Mouse (Mus musculus) monocyte, adult 2 months (primary cell): Measurements from ENCODE around the gene Ezr.

ENCODE experiments used
- DNase-seq, 2 experiments: peaks; one replicate each; pipeline ENCODE4 v3.0.0; 2022; ENCODE audit warnings: low spot score in 2 of 2, low read depth in 1 of 2

The Ezr gene

DNA sequence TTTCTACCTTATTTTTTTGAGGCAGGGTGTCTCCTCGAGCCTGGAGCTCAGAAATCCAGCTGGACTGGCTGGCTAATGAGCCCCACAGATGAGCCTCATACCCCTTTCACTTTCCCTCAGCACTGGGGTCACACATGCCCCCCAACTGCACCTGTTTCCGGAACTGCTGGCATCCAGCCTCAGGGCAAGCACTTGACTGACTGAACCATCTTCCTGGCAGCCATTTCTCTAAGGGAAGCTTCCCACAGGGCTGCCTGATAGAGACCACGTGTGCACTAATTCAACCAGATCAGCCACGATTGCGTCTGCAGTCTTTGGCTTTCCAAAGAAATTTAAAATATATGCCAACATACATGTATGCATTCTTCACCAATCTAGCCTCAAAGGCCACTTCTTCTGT lies 37.1 kb downstream of the Ezr start:
- DNase-seq, result no peak

DNA sequence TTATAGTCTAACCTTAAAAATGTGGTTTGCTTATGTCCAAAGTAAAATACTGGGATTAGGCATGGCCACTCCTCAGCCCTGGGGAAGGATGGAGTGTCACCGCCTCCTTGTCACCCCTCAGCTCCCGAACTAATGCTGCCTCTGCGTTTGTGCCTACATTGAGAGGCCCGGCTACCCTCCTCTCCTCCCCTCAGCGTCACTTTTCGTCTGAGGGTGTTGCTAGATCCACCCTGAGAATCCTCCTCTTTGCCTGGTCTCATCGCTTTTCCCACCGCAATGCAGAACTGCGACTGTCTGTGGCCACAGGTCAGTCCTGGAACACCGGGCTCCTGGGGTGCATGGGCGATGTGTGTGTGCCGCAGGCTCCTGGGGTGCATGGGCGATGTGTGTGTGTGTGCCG lies 37.7 kb downstream of the Ezr start:
- DNase-seq, result no peak

DNA sequence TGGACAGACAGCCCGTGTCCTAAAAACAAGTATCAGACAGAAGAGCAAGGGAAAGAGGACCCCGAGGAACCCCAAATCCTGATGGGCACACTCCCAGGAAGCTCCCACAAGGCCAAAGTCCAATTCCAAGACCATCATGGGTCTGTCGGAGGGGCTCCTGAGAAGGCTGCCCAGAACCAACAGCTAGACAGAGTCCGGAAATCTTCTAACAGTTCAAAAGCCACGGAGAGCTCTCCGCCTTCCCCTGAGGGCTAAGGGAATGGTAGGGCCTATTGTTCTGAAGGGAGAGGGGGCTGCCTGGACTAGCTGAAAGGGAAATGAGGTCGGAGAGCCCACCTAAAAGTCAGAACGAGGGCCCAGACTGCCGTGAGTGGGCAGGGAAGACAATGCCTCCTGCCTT lies 38.2 kb downstream of the Ezr start:
- no peak for DNase-seq

DNA sequence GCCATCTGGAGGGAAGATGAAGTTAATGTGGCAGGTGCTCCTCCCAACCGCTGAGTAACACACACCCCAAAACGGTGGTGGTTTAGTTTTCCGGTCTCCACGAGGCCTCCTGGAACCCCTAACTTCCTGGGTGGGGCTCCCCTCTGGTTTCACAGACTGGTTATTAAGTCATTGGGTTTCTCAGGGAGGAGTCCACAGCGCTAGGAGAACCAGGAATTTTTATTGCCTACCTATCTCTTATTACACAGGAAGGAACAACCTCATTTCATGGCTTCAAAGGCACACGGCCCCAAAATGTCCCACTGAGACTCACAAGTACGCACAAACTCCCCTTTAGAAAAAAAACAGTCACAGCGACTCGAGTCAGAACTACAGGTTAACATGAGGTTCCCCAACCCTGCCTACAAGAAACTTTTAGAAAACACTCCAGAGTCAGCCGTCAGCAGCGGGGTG lies 38.8 kb downstream of the Ezr start:
- no peak for DNase-seq

DNA sequence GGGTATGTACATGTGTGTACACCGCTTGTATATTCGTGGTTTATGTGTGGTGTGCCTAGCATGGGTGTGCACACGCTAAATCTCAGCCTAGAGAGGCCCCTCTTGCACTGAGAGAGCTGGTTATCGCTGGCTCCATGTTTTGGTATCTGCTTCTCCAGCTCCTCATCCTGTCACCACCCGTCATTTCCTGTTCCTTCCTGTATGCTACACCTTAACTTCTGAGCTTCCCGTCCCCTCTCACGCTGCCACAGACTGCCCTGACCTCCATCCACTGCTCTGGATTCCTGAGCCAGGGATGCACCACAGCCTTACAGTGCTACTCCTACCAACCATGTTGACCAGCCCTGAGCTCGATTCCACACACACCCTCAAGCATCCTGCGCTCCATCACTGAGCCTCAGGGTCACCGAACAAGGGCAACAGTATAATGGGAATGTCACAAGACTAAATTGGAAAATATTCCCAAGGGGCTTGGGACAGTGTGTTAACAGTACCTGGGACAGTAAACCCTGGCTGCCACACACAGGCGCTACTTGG lies 39.5 kb downstream of the Ezr start:
- DNase-seq, result no peak

DNA sequence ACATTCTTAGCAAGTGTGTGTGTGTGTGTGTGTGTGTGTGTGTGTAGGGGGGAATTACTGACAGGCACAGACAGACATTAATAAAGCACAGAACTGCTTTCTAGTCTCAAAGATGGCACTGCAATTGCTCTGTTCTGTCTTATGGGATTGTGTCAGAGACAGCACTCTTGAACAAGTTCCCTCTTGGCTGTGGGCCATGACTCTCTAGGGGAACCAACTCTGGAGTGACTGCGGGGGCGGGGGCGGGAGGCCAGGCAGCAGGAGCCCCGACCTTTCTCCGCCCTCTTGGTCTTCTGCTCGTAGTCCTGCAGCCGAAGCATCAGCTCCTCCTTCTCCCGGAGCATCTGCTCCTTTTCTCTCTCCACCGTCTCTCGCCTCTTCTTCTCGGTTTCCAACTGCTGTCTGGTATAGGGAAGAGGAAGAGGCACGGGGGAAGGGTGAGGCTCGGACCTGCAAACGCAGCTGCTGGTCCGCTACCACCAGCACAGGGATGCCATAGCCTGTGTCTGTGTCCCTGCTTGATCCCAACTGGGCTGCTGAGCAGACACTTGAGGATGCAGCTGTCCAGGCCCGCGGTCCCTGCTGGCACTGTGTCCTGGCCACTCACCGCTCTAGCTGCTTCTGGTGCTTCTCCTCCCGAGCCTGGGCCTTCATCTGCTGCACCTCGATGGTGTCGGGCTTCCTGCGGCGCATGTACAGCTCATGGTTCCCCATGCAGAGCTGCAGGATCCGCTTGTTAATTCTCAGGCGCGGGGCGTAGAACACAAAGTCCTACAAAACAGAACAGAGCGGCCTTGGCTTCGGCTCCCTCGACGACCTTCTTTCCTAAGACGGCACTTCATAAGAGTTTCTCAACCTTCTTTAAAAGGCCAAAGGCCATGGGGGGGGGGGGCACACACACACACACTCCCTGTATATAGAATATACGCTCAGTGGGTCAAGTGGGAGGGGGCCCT lies 40.2 kb downstream of the Ezr start:
- DNase-seq, result peak in 1 of 2 experiments; percentile 51

DNA sequence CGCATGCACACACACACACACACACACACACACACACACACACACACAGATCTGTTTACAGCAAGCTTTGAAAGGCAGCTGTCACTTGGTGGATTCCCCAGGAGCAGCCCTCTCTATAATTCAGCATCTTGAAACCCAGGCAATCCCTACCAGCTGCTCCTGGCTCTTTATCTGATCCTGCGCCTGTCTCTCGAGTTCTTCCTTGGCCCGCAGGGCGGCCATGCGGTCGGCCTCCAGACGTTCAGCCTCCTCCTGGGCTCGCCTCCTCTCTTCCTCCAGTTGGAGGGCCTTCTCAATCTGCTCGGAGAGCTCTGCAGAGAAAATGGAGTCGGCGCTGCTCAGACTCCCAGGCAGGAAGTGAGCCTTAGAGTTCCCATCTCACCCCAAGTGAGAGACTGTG lies 41.3 kb downstream of the Ezr start:
- DNase-seq, result no peak

DNA sequence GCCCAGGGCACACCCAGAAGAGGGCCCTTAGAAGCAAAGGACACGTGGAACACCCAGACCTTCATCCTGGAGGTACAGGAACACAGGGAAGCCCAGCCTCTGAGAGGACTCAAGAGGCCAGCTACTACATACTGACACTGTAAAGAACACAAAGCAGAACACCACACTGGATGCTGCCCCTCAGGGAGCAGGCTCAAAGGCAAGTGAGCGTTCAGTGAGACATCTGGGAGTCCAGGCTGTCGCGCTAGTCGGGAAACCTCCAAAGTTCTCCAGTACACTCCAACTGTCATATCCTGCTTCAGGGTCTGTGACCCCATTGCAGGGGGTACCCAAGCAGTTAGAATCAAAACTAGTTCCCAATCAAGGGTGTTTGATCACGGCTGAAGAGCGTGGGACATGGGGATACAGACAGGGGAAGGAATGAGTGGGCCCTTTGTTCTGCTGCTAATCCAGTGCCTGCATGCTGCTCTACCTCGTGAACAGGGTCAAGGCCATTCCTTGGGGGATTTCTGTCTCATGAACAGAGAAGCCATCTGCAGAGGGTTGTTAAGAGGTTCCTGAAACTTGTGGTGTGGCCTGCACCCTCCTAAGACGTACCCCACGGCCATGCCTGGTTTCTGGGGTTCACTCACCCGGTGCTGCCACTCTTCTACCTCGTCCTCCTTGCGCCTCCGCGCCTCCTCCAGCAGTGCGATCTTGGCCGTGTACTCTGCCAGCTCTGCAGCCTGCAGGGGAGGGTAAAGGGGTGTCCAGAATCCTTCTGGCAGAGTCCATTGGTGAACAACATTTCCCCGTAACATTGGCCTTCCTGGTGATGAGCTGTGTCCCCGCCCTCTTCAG lies 42.0 kb downstream of the Ezr start:
- no peak for DNase-seq

DNA sequence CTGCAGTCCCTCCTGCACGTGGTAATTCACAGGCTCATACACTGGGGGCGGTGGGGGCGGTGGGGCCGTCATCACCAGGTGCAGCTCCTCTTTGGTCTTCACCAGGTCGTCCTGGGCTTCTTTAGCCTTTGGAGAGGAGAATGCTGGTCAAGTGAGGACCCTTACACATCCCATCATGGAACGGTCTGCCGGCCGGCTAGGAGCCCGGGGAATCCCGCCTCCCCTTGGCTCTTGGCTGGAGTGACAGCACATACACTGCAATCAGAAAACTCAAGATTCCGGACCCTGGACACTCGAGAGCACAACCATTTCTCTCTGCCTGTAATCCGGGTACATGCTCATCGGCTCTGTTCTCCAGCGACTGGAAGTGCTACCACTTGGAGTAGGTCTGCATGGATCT lies 42.8 kb downstream of the Ezr start:
- no peak for DNase-seq

DNA sequence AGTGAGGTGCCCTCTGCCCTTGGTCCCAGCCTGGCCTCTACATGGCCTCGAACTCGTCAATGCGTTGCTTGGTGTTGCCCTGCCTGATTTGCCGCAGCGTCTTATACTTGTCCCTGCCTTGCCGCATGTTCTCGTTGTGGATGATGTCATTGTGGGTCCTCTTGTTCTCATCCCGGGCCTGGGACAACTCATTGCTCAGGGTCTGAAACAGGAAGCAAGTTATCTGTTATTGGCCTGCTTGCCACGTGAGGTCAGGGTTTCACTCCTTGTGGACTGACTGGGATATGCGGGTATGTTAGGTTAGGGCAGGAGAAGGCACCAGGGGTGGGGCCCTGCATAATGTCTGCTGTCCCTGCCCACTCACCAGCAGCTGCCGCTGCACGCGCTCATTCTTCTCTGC lies 43.3 kb downstream of the Ezr start:
- DNase-seq, result no peak

DNA sequence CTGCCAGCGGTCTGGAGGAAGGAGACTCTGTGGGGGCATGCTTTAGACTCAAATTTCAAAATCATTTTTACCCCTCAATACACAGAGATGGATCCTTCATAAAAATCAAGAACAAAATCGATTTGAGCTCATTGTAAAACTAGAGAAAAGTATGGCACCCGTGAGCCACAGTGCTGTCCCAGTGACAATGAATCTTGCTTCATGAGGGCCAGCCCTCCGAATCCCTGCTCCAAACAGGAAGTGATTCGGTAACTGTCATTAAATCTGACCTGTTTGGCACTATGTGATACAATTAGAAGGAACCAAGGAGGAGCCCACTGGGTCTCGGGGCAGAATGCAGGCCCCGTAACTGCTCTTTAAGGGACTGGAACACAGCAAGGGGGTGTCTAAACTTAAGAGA lies 43.7 kb downstream of the Ezr start:
- no peak for DNase-seq

DNA sequence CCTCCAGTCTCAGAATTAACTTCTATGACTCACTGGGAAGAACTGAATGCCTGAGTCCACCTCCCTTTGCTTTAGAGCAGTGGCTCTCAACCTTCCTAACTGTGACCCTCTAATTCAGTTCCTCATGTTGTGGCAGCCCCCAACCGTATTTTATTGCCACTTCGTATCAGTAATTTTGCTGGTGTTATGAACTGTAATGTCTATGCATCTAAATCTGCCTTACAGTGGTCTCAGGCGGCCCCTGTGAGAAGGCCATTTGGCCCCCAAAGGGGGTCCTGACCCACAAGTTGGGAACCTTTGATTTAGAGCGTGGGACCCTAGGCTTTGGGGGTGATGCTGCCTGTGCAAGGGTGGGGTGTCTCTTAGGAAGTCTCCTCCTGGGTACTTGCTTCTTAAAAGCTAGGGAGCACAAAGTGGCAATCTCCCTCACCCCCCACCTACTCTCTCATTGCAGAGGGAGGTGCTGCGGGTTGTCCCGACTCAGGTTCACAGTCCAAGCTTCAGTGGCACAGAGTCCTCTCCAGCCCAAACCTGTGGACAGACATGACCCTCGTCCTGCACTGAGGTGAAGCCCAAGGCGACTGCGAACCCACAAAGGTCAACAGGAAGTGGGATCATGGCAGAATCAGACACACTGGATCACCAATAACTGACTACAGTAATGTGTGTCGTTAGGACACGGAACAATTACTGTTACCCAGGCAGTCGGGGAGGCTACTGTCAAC lies 45.1 kb downstream of the Ezr start:
- no peak for DNase-seq

DNA sequence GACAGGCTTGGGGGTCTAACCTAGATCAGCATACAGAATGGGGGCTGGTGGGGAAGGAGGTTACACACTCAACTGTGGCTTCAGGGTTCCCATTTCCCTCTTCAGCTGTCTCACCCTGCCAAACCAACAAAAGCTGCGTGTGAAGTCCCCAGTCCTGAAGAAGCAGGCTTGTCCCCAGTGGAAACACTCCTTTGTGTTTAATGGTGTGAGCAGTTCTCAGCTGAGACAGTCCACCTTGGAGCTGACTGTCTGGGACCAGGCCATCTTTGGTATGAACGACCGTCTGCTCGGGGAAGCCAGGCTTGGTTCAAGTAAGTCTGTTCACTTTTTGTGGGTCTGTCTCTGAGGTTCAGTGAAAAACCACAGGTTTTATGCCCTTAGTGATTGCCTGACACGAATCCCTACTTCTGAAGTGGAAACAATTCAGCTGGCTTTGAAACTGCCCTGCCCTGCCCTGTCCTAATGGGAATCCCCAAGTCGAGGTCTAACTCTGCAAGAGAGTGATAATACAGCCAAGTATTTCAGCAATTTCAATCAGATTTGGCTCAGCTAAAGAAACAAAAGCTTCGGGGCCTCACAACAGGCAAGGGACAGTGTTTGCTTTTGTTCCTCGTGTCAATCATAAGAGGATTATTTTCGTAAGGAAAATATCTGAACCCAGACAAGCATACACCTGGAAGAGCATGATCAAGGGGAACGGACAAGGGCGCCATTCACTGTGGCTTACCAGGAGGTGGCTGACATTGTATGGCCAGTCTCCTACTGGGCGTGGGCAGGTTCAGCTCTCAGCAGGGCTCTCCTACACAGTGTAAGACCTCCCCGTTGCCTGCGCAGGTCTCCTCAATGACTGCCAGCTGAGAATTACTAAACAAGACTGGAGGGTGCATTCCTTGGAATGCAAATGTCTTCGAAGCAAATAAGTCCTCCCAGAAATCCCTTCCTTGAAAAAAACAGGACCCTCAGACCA lies 46.0 kb downstream of the Ezr start:
- no peak for DNase-seq

DNA sequence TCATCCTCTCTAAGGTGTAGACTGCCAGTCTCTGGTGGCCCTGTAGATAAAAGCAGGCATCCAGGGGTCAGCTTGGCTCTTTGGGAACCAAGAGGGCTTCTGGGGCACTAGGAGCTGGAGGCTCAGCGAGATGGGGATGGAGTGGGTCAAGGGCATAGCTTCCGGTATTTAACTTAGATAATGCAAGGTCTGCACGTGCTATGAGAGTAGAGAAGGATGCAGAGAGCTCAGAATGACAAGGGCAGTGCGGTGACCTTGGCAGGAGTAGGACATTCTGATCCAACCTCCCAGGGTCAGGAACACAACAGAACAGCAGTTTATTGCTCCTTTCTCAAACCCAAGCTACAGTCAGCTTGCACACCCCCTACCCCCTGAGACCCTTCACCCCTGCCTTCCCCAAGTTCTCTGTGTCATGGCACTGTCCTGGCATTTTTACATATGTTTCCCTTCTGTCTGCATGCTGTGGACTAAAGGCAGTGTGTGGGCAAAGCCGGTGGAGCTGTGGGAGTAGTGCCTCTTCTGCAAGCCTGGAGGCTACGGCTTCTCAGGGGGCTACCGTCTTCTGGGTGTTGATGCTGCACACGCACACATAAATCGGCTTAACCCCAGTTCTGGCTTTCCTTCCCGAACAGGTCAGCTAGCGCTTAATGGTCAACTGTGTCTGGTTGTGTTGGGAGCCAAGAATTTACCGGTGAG lies 47.7 kb downstream of the Ezr start:
- DNase-seq, result no peak

DNA sequence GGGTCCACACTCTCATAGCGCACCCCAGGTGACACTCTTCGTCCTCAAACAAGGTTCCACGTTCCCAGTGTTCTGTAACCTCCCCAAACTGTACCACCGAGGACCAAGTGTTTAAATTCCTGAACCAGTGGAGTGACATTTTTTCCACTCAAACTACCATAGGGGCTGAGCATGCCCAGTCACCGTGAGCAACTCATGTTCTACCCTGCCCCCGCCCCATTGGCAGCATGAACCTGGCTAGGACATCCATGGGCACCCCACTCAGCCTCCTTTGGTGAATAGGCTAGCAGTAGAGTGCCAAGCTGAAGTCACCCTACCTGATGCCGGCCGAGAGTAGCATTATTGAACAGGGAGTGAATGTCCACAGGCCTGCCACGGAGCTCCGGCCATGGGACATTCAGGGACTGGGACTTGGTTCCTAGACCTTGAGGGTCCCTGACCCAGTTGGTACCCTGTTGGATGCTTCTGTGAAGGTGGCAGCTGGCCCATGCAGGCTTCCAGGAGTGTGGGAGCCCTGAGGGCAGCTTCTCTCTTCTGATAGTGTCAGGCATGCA lies 49.2 kb downstream of the Ezr start:
- DNase-seq, result no peak

DNA sequence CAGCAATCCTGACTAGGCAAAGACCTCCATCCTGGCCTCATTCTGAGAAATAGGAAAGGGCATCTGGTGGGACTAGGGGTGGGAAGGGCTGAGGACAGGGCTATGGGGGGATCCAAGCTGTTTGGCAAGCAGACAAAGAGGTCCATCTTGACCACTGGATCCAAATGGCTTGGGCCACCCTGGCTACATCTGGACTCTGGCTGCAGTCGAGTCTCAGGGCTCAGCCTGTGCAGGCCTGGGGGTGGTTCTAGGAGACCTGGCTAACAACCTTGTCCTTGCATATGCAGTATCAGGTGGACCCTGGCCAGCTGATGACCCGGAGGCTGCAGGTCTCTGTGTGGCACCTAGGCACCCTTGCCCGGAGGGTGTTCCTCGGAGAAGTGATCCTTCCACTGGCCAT lies 49.9 kb downstream of the Ezr start:
- DNase-seq, result no peak

DNA sequence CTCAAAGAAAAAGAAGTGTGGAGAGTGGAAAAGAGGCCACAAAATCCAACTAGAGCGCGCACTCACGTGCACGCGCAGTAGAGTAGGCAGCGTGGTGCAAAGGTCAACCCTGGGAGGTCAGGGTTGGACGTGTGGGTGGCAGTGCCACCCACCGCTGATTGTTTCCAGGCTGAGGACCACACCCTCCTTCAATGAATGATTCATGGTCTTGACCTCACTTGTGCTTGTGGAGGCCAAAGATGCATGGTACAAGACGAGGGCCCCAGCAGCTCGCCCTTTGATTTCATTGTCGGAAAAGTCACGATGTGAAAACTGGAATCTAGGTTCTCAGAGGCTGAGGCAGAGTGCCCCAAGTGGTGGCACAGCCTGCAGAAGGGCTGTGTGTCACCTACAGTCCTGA lies 51.0 kb downstream of the Ezr start:
- no peak for DNase-seq

DNA sequence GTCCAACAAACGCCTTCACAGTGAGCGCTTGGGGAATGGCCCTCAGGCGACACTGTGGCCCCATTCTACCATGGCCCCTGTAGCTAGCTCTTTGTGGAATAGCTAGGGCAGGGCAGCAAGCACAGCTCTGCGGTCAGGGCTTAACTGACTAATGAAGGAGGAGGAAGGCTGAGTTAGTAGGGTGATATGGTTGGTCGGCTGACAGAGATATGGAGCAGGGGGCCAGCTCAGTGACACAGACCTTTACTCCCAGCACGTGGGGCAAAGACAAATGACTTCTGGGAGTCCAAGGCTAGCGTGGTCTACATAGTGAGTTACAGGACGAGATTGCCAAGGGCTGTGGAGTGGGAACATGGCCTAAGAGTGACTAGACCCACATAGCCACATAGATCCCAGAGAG lies 51.5 kb downstream of the Ezr start:
- no peak for DNase-seq

DNA sequence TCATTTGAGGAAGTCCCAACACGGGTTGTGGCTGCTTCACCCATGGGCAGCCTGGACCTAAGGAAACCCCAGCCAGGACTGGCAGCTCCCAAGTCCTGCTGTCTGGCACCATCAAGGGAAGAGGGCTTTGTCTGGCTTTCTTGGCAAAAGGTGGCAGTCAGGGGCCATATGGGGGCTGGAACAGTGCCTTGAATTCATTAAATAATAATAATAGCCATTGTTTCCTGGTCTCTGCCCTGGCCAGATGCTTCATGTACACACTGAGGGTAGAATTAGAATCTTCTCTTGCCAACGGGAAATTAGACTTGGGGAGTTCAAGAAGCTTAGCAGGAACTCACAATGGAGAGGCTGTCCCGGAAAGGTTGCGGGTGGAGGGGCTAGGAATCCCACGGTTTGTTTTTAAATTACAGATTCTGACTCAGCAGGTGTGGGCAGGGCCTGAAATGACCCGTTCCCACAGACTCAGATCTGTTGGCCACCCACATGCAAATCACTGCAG lies 53.3 kb downstream of the Ezr start:
- DNase-seq, result no peak
